Mouse (Mus musculus) liver, embryonic 12.5 days (tissue): ENCODE data around the gene Gm10842. TPM values are rescaled to one million over a fixed set of nuclear protein-coding genes. Genes with fewer than 3 reads are reported as not detected.
"Not testable (repeated sequence)": the region's sequence is repeated elsewhere in the genome, so short reads cannot be mapped to it uniquely, and the experiment has no call there.

ENCODE experiments used
- ATAC-seq: fragments of 200-750 bp; cut with Nextera tagmentation; 2 replicates; pipeline ENCODE4 v1.8.0; 2017; ENCODE audit warnings: moderate number of reproducible peaks, mild to moderate bottlenecking, moderate library complexity
- H3K27ac ChIP-seq: fragments of 300-500 bp; sonication (generic); 2 replicates; pipeline ENCODE4 v1.5.1; 2016; ENCODE audit warnings: mild to moderate bottlenecking
- H3K27me3 ChIP-seq: fragments of 300-500 bp; sonication (generic); replicated peaks from 2 replicates; pipeline ENCODE4 v1.6.1; 2016; ENCODE audit warnings: mild to moderate bottlenecking, moderate library complexity
- H3K36me3 ChIP-seq: fragments of 300-500 bp; sonication (generic); 2 replicates; pipeline ENCODE4 v1.6.1; 2016; ENCODE audit warnings: mild to moderate bottlenecking, moderate library complexity
- H3K4me1 ChIP-seq: fragments of 300-500 bp; sonication (generic); 2 replicates; pipeline ENCODE4 v1.6.1; 2016
- H3K4me2 ChIP-seq: fragments of 300-500 bp; sonication (generic); 2 replicates; pipeline ENCODE4 v1.6.1; 2016; ENCODE audit warnings: mild to moderate bottlenecking, moderate library complexity
- H3K4me3 ChIP-seq: fragments of 300-500 bp; sonication (generic); 2 replicates; pipeline ENCODE4 v1.5.1; 2016; ENCODE audit warnings: mild to moderate bottlenecking, moderate library complexity
- H3K9ac ChIP-seq: fragments of 300-500 bp; sonication (generic); 2 replicates; pipeline ENCODE4 v1.6.1; 2016; ENCODE audit warnings: mild to moderate bottlenecking, moderate library complexity
- H3K9me3 ChIP-seq: fragments of 300-500 bp; sonication (generic); replicated peaks from 2 replicates; pipeline ENCODE4 v1.6.1; 2016; ENCODE audit warnings: mild to moderate bottlenecking, moderate library complexity
- WGBS: fragments of 180-500 bp; shearing (Covaris S2); methylation state at CpG from one replicate; pipeline ENCODE4 v1.1.7; 2016; ENCODE audit not compliant: insufficient replicate concordance; 5-methylcytosine and 5-hydroxymethylcytosine counted together
- polyA plus RNA-seq: library from polyadenylated mRNA; unstranded; fragments of >200 nt; fragmentation: Nextera tagmentation; extraction: Ambion mirVana; gene quantifications from 2 replicates; pipeline ENCODE4 v1.2.1, GENCODE M21; 2016

Gene Gm10842
- not detected in 2 replicates for polyA plus RNA-seq

GRCm38 (mm10) chr11:105146593-105146992 lies at the start of gene Gm10842:
Gm10842 (plus strand) TSS chr11:105146893.
- peak within 1 kb of the TSS; percentile 77; the same call in 1 of the 2 replicates for H3K27ac ChIP-seq
- H3K4me1 ChIP-seq: peaks cover 71% of the 10 kb centered on the region
- ATAC-seq: no peak

DNA sequence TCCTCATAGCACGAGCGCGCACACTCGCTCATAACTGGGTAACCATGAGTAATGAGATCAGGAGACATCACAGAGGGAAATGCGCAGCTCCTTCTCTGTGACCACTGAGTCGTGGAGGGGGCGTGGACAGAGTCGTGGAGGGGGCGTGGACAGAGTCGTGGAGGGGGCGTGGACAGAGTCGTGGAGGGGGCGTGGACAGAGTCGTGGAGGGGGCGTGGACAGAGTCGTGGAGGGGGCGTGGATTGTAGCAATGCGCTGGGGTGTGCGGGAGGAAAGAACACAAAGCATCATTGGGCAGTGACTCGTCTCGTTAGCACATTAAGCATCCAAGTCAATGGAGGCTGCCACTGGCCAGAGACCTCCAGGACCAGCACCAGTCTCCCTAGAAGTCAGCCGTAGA lies 34.2 kb upstream of the Gm10842 start:
- not testable (repeated sequence) for H3K36me3 ChIP-seq, H3K9ac ChIP-seq, ATAC-seq, H3K4me3 ChIP-seq, H3K27me3 ChIP-seq, H3K4me1 ChIP-seq, H3K27ac ChIP-seq, H3K9me3 ChIP-seq, H3K4me2 ChIP-seq
- WGBS: 65% methylated on average over 22 of the region's 22 CpGs

More at GRCm38 (mm10) chr11:105146593-105146992, at the start of gene Gm10842:
- 82% methylated on average over 3 of the region's 3 CpGs for WGBS
- H3K9me3 ChIP-seq: no peaks in the 10 kb centered on the region
- H3K4me3 ChIP-seq: no peak within 1 kb of the TSS
- no peak within 1 kb of the TSS for H3K4me2 ChIP-seq
- H3K27me3 ChIP-seq: no peaks in the 10 kb centered on the region
- H3K9ac ChIP-seq: no peak within 1 kb of the TSS
- peaks cover 4% of the 10 kb centered on the region; the same call in 1 of the 2 replicates for H3K36me3 ChIP-seq

GRCm38 (mm10) chr11:105117814-105118213 lies 28.9 kb upstream of the Gm10842 start:
- no peak overlapping the region for H3K4me3 ChIP-seq
- no peaks in the 10 kb centered on the region for H3K9me3 ChIP-seq
- no peak for ATAC-seq
- peaks cover 9% of the 10 kb centered on the region; the same call in 1 of the 2 replicates for H3K27me3 ChIP-seq
- H3K4me1 ChIP-seq: peaks cover 8% of the 10 kb centered on the region
- H3K36me3 ChIP-seq: no peaks in the 10 kb centered on the region
- no peak overlapping the region for H3K27ac ChIP-seq
- H3K9ac ChIP-seq: no peak overlapping the region
- 73% methylated on average over 7 of the region's 7 CpGs for whole genome bisulfite sequencing
- no peak overlapping the region for H3K4me2 ChIP-seq

DNA sequence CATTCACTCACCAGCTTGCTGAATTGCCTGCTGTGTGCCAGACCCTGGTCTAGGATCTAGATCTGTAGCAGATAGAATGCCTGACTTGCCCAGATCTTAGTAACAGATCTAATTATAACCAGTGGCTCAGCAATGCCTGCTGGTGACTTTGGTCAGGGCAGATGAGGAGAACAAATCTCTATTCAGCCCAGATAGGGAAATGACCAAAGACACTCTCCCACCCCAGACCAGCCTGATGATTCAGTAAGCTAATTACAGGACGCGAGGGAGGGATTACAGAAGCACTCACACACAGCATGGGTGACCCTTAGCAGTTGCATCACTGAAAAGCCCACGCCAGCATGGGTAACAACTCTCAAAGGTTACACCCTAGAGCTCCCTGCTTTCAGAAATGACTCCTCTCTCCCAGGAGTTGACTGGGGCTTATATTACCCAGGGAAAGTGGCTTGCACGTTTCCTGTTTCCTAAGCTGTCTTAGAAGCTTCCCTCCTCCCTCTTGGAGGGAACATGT lies 26.1 kb upstream of the Gm10842 start:
- Histone ChIP-seq H3K4me1 (peaks cover 19% of the 10 kb centered on the region), H3K4me3 (no peak overlapping the region), H3K27me3 (peaks cover 9% of the 10 kb centered on the region; the same call in 1 of the 2 replicates), H3K9me3 (no peaks in the 10 kb centered on the region), H3K27ac (no peak overlapping the region), H3K4me2 (no peak overlapping the region), H3K9ac (no peak overlapping the region), H3K36me3 (no peaks in the 10 kb centered on the region)
- ATAC-seq: no peak
- WGBS: 38% methylated on average over 4 of the region's 4 CpGs

- not testable (repeated sequence) for H3K9ac ChIP-seq, H3K27me3 ChIP-seq, H3K36me3 ChIP-seq, H3K4me2 ChIP-seq, H3K27ac ChIP-seq, ATAC-seq, H3K9me3 ChIP-seq, H3K4me3 ChIP-seq
- 62% methylated on average over 5 of the region's 5 CpGs for WGBS
- peaks cover 23% of the 10 kb centered on the region for H3K4me1 ChIP-seq
Observed at GRCm38 (mm10) chr11:105121792-105122191, 24.9 kb upstream of the Gm10842 start.

DNA sequence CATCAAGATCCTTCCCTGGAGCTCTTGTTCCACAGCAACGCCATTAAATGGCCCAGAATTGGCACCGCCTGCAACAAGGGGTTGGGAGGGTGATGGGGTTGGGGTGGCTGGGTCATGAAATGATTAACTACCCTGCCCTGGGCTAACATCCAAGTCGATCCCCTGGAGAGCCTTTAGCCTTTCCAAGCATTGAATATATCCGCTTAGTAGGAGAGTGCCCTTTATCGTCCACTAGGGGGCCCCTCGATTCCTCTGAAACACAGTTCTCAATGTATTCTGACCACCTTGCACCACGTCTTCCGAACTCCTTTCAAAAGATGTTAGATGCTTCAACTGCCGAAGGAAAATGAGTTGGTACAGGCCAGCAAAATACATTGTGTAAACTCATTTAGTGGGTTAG lies 22.7 kb upstream of the Gm10842 start:
- Histone ChIP-seq H3K4me2 (peak overlapping the region; percentile 45), H3K4me1 (peaks cover 42% of the 10 kb centered on the region), H3K27me3 (no peaks in the 10 kb centered on the region), H3K9me3 (no peaks in the 10 kb centered on the region), H3K9ac (no peak overlapping the region), H3K4me3 (no peak overlapping the region), H3K36me3 (peaks cover 4% of the 10 kb centered on the region), H3K27ac (no peak overlapping the region)
- WGBS: 7% methylated on average over 9 of the region's 9 CpGs
- ATAC-seq: peak; percentile 58

GRCm38 (mm10) chr11:105125735-105126519 lies 20.8 kb upstream of the Gm10842 start, which contains the start of gene Mettl2:
Mettl2 (plus strand) TSS chr11:105126425.
- peaks cover 24% of the 10 kb centered on the region for H3K36me3 ChIP-seq
- H3K4me3 ChIP-seq: peak within 1 kb of the TSS; percentile 100
- H3K9ac ChIP-seq: peak within 1 kb of the TSS; percentile 81
- peak; percentile 85 for ATAC-seq
- peak within 1 kb of the TSS; percentile 89 for H3K27ac ChIP-seq
- 1% methylated on average over 36 of the region's 38 CpGs for WGBS
- no peaks in the 10 kb centered on the region for H3K27me3 ChIP-seq
- H3K9me3 ChIP-seq: no peaks in the 10 kb centered on the region
- H3K4me1 ChIP-seq: peaks cover 49% of the 10 kb centered on the region
- H3K4me2 ChIP-seq: peak within 1 kb of the TSS; percentile 82

- ATAC-seq: peak; percentile 28
- H3K27me3 ChIP-seq: no peaks in the 10 kb centered on the region
- H3K9ac ChIP-seq: peak overlapping the region; percentile 81
- WGBS: 2% methylated on average over 49 of the region's 49 CpGs
- peaks cover 30% of the 10 kb centered on the region for H3K36me3 ChIP-seq
- peak overlapping the region; percentile 65 for H3K27ac ChIP-seq
- H3K4me2 ChIP-seq: peak overlapping the region; percentile 82
- peaks cover 49% of the 10 kb centered on the region for H3K4me1 ChIP-seq
- peak overlapping the region; percentile 100 for H3K4me3 ChIP-seq
- no peaks in the 10 kb centered on the region for H3K9me3 ChIP-seq
Observed at GRCm38 (mm10) chr11:105126520-105127029, 20.1 kb upstream of the Gm10842 start.

DNA sequence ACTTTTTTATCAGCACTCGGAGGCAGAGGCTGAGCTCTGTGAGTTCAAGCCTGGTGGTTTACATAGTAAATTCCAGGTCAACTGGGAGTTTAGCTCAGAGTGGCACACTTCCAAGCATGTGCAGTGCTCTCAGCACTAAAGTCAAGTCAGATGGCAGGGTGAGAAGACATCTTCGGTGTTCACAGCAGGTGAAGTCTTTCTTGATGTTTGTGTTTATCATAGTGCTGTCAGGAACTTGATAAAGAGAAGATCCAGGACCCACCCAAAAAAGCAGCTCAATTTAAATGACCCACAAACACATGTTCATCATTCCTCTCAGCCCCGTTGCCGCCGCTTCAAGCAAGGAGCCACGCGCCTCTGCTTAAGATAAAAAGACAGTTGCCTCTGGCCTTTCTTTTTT lies 11.0 kb upstream of the Gm10842 start:
- H3K9ac ChIP-seq: no peak overlapping the region; the same call in 1 of the 2 replicates
- H3K4me3 ChIP-seq: no peak overlapping the region
- H3K27ac ChIP-seq: peak overlapping the region; percentile 74
- no peak overlapping the region for H3K4me2 ChIP-seq
- H3K27me3 ChIP-seq: no peaks in the 10 kb centered on the region
- no peaks in the 10 kb centered on the region for H3K9me3 ChIP-seq
- peaks cover 100% of the 10 kb centered on the region for H3K36me3 ChIP-seq
- peak; percentile 69 for ATAC-seq
- 37% methylated on average over 7 of the region's 7 CpGs for WGBS
- H3K4me1 ChIP-seq: peaks cover 30% of the 10 kb centered on the region

DNA sequence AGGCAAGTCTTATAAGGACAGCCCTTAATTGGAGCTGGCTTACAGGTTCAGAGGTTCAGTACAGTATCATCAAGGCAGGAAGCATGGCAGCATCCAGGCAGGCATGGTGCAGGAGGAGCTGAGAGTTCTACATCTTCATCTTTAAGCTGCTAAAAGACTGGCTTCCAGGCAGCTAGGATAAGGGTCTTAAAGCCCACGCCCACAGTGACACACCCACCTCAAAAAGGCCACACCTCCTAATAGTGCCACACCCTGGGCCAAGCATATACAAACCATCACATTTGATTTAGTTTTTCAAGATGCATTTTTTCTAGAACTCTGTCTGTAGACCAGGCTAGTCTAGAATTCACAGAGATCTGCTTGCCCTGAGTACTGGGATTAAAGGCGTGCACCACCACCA lies 9.4 kb upstream of the Gm10842 start:
- Histone ChIP-seq H3K36me3 (peaks cover 94% of the 10 kb centered on the region), H3K27ac (peak overlapping the region; percentile 5; the same call in 1 of the 2 replicates), H3K4me1 (peaks cover 36% of the 10 kb centered on the region)
- not testable (repeated sequence) for H3K27me3 ChIP-seq, H3K9ac ChIP-seq, H3K9me3 ChIP-seq, H3K4me2 ChIP-seq, H3K4me3 ChIP-seq
- WGBS: 71% methylated on average over 2 of the region's 2 CpGs
- ATAC-seq: peak; percentile 66

DNA sequence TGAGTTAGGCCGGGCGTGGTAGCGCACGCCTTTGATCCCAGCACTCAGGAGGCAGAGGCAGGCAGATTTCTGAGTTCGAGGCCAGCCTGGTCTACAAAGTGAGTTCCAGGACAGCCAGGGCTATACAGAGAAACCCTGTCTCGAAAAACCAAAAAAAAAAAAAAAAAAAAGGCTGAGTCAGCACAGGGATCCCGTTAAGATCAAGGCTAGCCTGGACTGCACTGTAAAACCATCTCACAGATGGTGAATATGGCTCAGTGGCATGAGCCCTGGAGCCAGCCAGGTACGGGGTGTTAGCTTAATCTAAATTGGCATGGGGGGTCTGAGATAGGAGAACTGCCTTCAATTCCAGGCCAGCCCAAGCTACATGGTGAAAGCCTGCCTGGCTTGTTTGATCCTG lies 6.2 kb upstream of the Gm10842 start:
- peaks cover 62% of the 10 kb centered on the region for H3K4me1 ChIP-seq
- H3K36me3 ChIP-seq: peaks cover 63% of the 10 kb centered on the region
- 81% methylated on average over 8 of the region's 8 CpGs for WGBS
- H3K27ac ChIP-seq, H3K9me3 ChIP-seq, H3K4me3 ChIP-seq, H3K27me3 ChIP-seq, ATAC-seq, H3K4me2 ChIP-seq, H3K9ac ChIP-seq: not testable (repeated sequence)

DNA sequence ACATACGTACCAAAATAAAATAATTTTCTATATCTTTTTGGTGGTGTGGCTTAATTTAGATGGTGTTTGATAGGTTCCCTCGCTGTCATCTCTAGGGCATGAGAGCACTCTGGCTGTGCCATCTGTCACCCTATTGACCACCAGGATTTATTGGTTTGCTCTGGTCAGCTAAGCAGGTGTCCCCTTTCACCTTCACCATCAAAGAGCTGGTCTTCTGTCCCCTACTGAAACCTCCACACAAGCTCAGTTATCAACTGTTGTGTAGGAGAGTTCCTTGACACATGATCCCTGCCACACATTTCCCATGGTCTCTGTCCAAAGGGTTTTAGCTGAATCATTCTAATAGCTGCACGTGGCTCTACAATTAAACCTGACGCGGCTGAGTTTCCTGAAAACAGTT lies 5.6 kb upstream of the Gm10842 start:
- Histone ChIP-seq H3K4me2 (no peak overlapping the region), H3K36me3 (peaks cover 57% of the 10 kb centered on the region)

More for the DNA sequence above, 5.6 kb upstream of the Gm10842 start:
- no peaks in the 10 kb centered on the region for H3K27me3 ChIP-seq
- H3K4me3 ChIP-seq: no peak overlapping the region
- no peaks in the 10 kb centered on the region for H3K9me3 ChIP-seq
- 0 out of 2 replicates have a peak overlapping the region, but pooled peaks have one; percentile 0 for H3K27ac ChIP-seq
- no peak for ATAC-seq
- H3K4me1 ChIP-seq: peaks cover 57% of the 10 kb centered on the region
- no peak overlapping the region for H3K9ac ChIP-seq
- 86% methylated on average over 5 of the region's 5 CpGs for WGBS
